Mouse (Mus musculus): ENCODE measurements around the gene Spata5. TPM values are rescaled to one million over a fixed set of nuclear protein-coding genes. Genes with fewer than 3 reads are reported as not detected.

Spata5 gene
- 30.8 and 32.4 TPM in 2 replicates for polyA plus RNA-seq (2014; fragmentation: Nextera tagmentation; extraction: Ambion mirVana)

DNA sequence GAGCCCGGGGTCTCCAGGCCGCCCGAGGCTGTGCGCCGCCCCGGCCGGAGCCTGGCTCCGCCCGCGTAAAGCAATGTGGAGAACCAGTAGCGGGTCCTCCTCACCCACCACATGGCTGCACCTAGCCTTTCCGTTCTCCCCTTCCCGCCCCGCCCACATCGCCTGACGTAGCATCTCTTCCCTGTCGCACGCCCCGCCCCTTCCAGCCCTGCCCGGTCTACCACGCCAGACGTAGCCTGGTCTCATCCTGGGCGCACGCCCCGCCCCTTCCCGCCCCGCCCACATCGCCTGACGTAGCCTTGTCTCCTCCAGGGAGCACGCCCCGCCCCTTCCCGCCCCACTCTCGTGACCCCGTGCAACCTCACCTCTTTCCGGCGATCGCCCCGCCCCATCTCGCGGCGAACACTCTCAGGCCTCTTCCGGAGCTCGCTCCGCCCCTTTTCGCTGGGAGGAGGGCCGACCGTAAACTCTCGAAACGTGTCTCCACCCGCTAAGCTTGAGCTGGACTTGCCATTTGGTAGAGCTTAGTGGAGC is at the start of gene Spata5:
TSS of gene Spata5 (plus strand) at position 439 of the 534 bp plus-strand sequence.
- Histone ChIP-seq H3K4me3 (ENCODE audit: low read depth, low read length) (peak within 1 kb of the TSS; percentile 91), H3K27ac (ENCODE audit: low read depth, low read length) (peak within 1 kb of the TSS; percentile 85), H3K9ac (replicated peaks; ENCODE audit: low read depth, low read length) (peak within 1 kb of the TSS; percentile 68), H3K36me3 (ENCODE audit: control insufficient read depth, insufficient read depth, low read length) (no peaks in the 10 kb centered on the region), H3K27me3 (ENCODE audit: control insufficient read depth, insufficient read depth, low read length) (no peaks in the 10 kb centered on the region), H3K4me1 (ENCODE audit: control insufficient read depth, insufficient read depth, low read length) (peaks cover 16% of the 10 kb centered on the region; the same call in 1 of the 2 replicates), H3K4me2 (ENCODE audit: low read depth, low read length) (peak within 1 kb of the TSS; percentile 95), H3K9me3 (ENCODE audit: control insufficient read depth, low read length) (no peaks in the 10 kb centered on the region)
- WGBS = under 1% methylated on average over 48 of the region's 50 CpGs
- ATAC-seq (ENCODE audit: low read depth) = peak; percentile 97

DNA sequence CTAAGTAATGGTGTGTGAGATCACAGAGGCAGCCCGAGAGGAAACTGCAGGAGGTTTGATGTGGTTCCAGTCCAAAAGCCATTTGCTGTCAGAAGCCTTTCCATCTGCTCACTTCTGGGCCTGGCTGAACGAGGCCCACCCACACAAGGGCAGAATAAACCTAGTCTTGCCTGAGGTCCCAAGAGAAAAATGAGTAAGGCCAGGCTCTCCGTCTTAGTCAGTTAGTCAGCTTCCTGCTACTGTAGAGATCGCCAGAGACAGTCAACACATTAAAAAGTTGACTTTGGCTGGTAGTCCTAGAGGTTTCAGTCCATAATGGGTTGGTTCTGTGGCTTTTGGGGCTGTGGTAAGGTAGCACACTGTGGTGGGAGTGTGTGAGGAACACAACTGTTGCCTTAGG is 49.3 kb upstream of the Spata5 start:
- H3K27ac ChIP-seq (ENCODE audit: low read depth, low read length) = no peak overlapping the region
- WGBS = 76% methylated on average over 4 of the region's 4 CpGs
- H3K36me3 ChIP-seq (ENCODE audit: control insufficient read depth, insufficient read depth, low read length) = no peaks in the 10 kb centered on the region
- H3K9me3 ChIP-seq (ENCODE audit: control insufficient read depth, low read length) = no peaks in the 10 kb centered on the region
- no peaks in the 10 kb centered on the region for H3K27me3 ChIP-seq (ENCODE audit: control insufficient read depth, insufficient read depth, low read length)
- no peak overlapping the region for H3K4me3 ChIP-seq (ENCODE audit: low read depth, low read length)
- no peak overlapping the region for H3K9ac ChIP-seq (replicated peaks; ENCODE audit: low read depth, low read length)
- no peak for ATAC-seq (ENCODE audit: low read depth)
- H3K4me2 ChIP-seq (ENCODE audit: low read depth, low read length) = no peak overlapping the region
- H3K4me1 ChIP-seq (ENCODE audit: control insufficient read depth, insufficient read depth, low read length) = no peaks in the 10 kb centered on the region

- ATAC-seq (ENCODE audit: low read depth) = no peak
- H3K9me3 ChIP-seq (ENCODE audit: control insufficient read depth, low read length) = no peaks in the 10 kb centered on the region
- WGBS = 90% methylated on average over 11 of the region's 11 CpGs
Measured at GRCm38 (mm10) chr3:37373712-37374111, 46.0 kb upstream of the Spata5 start.

GRCm38 (mm10) chr3:37377926-37378325 is 41.8 kb upstream of the Spata5 start:
- no peaks in the 10 kb centered on the region for H3K27me3 ChIP-seq (ENCODE audit: control insufficient read depth, insufficient read depth, low read length)
- H3K4me1 ChIP-seq (ENCODE audit: control insufficient read depth, insufficient read depth, low read length) = no peaks in the 10 kb centered on the region
- H3K9ac ChIP-seq (replicated peaks; ENCODE audit: low read depth, low read length) = no peak overlapping the region
- H3K36me3 ChIP-seq (ENCODE audit: control insufficient read depth, insufficient read depth, low read length) = no peaks in the 10 kb centered on the region
- 49% methylated on average over 6 of the region's 6 CpGs for WGBS
- no peak overlapping the region for H3K4me2 ChIP-seq (ENCODE audit: low read depth, low read length)
- no peaks in the 10 kb centered on the region for H3K9me3 ChIP-seq (ENCODE audit: control insufficient read depth, low read length)
- ATAC-seq (ENCODE audit: low read depth) = peak; percentile 44; the same call in 1 of the 2 replicates
- no peak overlapping the region for H3K4me3 ChIP-seq (ENCODE audit: low read depth, low read length)
- no peak overlapping the region for H3K27ac ChIP-seq (ENCODE audit: low read depth, low read length)

More at GRCm38 (mm10) chr3:37373712-37374111, 46.0 kb upstream of the Spata5 start:
- H3K9ac ChIP-seq (replicated peaks; ENCODE audit: low read depth, low read length) = no peak overlapping the region
- no peak overlapping the region for H3K27ac ChIP-seq (ENCODE audit: low read depth, low read length)
- H3K36me3 ChIP-seq (ENCODE audit: control insufficient read depth, insufficient read depth, low read length) = no peaks in the 10 kb centered on the region
- no peak overlapping the region for H3K4me2 ChIP-seq (ENCODE audit: low read depth, low read length)
- no peaks in the 10 kb centered on the region for H3K27me3 ChIP-seq (ENCODE audit: control insufficient read depth, insufficient read depth, low read length)
- no peaks in the 10 kb centered on the region for H3K4me1 ChIP-seq (ENCODE audit: control insufficient read depth, insufficient read depth, low read length)
- H3K4me3 ChIP-seq (ENCODE audit: low read depth, low read length) = no peak overlapping the region

- H3K36me3 ChIP-seq (ENCODE audit: control insufficient read depth, insufficient read depth, low read length) = no peaks in the 10 kb centered on the region
- no peaks in the 10 kb centered on the region for H3K9me3 ChIP-seq (ENCODE audit: control insufficient read depth, low read length)
- H3K27ac ChIP-seq (ENCODE audit: low read depth, low read length) = no peak overlapping the region
- H3K9ac ChIP-seq (replicated peaks; ENCODE audit: low read depth, low read length) = no peak overlapping the region
- no peaks in the 10 kb centered on the region for H3K27me3 ChIP-seq (ENCODE audit: control insufficient read depth, insufficient read depth, low read length)
- no peak for ATAC-seq (ENCODE audit: low read depth)
- no peaks in the 10 kb centered on the region for H3K4me1 ChIP-seq (ENCODE audit: control insufficient read depth, insufficient read depth, low read length)
- 71% methylated on average over 6 of the region's 6 CpGs for WGBS
- H3K4me3 ChIP-seq (ENCODE audit: low read depth, low read length) = no peak overlapping the region
- H3K4me2 ChIP-seq (ENCODE audit: low read depth, low read length) = no peak overlapping the region
Measured at GRCm38 (mm10) chr3:37378412-37378811, 41.3 kb upstream of the Spata5 start.

DNA sequence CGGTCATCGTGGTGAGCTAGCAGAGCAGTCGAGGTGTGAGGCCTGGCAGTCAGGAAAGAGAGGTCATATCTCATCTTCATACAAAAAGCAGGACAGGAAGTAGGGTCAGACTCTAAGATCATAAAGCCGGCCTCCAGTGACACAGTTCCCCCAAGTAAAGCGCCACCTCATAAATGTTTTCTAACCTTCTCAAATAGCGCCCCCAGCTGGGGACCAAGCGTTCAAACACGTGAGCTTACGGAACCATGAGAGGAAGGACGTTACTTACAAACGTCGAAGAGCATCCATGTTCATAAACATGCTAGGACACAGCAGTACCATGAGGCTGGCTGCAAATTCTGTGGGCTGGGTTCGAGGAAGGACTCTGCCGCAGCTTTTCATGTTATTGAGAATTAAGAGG is 40.5 kb upstream of the Spata5 start:
- Histone ChIP-seq H3K4me3 (ENCODE audit: low read depth, low read length) (no peak overlapping the region), H3K9ac (replicated peaks; ENCODE audit: low read depth, low read length) (no peak overlapping the region), H3K36me3 (ENCODE audit: control insufficient read depth, insufficient read depth, low read length) (no peaks in the 10 kb centered on the region), H3K27ac (ENCODE audit: low read depth, low read length) (no peak overlapping the region), H3K27me3 (ENCODE audit: control insufficient read depth, insufficient read depth, low read length) (no peaks in the 10 kb centered on the region), H3K4me2 (ENCODE audit: low read depth, low read length) (no peak overlapping the region), H3K4me1 (ENCODE audit: control insufficient read depth, insufficient read depth, low read length) (no peaks in the 10 kb centered on the region), H3K9me3 (ENCODE audit: control insufficient read depth, low read length) (no peaks in the 10 kb centered on the region)
- WGBS = 85% methylated on average over 14 of the region's 14 CpGs
- no peak for ATAC-seq (ENCODE audit: low read depth)

DNA sequence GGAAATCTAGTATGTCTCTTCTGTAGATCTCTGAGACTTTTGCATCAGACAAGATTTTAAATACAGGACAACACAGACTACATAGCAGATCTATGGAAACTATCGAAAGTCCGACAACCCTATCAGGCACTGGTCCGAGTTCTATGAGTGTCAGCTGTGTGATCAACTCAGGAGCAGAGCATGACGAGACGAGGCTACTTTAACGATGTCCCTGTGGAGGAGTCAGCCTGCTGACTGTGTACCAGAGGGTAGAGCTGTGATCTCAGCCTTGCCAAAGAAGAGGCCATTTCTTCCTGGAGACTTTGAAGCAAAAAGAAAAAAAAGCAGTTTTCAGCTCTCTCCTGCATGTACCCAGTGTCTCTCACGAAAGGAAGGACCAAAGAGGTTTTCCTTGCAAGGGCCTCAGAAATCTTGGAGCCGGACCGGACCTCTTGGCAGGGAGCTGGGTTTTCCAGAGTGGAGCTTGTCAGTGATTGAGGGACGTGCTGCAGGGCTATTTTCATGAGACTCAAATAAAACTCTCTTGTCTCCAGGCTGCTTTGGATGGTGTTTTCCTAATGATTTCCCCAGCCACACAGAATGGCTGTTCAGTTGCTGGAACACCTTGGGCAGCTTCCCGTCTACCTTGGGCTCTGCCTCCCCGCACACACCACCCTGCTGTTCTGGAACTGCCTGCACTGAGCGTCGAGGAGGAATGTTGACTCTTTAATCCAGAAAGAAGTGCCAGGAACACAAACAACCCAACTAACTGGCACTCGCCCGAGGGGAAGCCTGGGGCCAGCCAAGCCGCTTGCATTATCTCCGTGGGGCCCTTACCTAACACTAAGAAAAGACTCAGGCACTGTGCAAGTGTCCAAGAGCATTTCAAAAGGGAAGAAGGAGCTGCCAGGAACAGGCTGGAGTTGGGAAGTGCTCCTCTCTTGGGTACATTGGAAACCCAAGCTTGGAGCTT is 39.5 kb upstream of the Spata5 start:
- Histone ChIP-seq H3K27me3 (ENCODE audit: control insufficient read depth, insufficient read depth, low read length) (no peaks in the 10 kb centered on the region), H3K4me2 (ENCODE audit: low read depth, low read length) (no peak overlapping the region), H3K36me3 (ENCODE audit: control insufficient read depth, insufficient read depth, low read length) (no peaks in the 10 kb centered on the region), H3K27ac (ENCODE audit: low read depth, low read length) (no peak overlapping the region), H3K9me3 (ENCODE audit: control insufficient read depth, low read length) (no peaks in the 10 kb centered on the region), H3K9ac (replicated peaks; ENCODE audit: low read depth, low read length) (no peak overlapping the region), H3K4me3 (ENCODE audit: low read depth, low read length) (no peak overlapping the region), H3K4me1 (ENCODE audit: control insufficient read depth, insufficient read depth, low read length) (no peaks in the 10 kb centered on the region)
- 70% methylated on average over 18 of the region's 18 CpGs for WGBS
- ATAC-seq (ENCODE audit: low read depth) = no peak

- 64% methylated on average over 6 of the region's 6 CpGs for WGBS
- Histone ChIP-seq H3K9me3 (ENCODE audit: control insufficient read depth, low read length) (no peaks in the 10 kb centered on the region), H3K4me3 (ENCODE audit: low read depth, low read length) (no peak overlapping the region), H3K36me3 (ENCODE audit: control insufficient read depth, insufficient read depth, low read length) (no peaks in the 10 kb centered on the region), H3K4me1 (ENCODE audit: control insufficient read depth, insufficient read depth, low read length) (no peaks in the 10 kb centered on the region), H3K27ac (ENCODE audit: low read depth, low read length) (no peak overlapping the region), H3K4me2 (ENCODE audit: low read depth, low read length) (no peak overlapping the region), H3K27me3 (ENCODE audit: control insufficient read depth, insufficient read depth, low read length) (no peaks in the 10 kb centered on the region), H3K9ac (replicated peaks; ENCODE audit: low read depth, low read length) (no peak overlapping the region)
- no peak for ATAC-seq (ENCODE audit: low read depth)
Measured at GRCm38 (mm10) chr3:37381457-37381856, 38.2 kb upstream of the Spata5 start.

DNA sequence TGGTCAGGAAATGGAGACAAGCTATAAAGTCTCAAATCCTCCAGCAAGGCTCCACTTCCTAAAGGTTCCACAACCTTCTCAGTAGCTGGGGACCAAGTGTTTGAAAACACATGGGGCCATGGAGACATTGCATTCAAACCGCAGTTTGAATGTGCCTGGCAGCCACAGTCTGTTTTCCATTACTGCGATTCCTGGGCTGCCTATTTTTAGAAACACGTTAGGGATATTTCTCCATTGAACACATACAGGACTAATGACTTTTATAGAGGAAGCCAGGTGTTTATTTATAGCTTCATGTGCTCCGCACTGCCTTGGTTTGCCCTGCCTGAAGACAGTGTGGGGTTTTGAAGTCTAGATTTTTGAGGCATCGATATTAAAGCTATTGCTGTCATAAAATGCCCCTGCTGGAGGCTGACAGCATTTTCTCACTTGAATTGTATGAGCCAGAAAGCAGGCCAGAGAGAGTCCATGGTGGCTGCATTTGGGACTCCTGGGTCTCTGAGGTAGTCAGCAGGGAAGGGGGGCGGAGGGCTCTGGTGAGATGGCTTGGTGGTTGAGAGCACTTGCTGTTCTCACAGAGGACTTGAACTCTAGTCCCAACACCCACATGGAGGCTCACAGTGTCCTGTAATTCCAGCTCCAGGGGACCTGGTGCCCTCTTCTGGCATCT is 36.5 kb upstream of the Spata5 start:
- ATAC-seq (ENCODE audit: low read depth) = no peak
- no peaks in the 10 kb centered on the region for H3K4me1 ChIP-seq (ENCODE audit: control insufficient read depth, insufficient read depth, low read length)
- no peaks in the 10 kb centered on the region for H3K9me3 ChIP-seq (ENCODE audit: control insufficient read depth, low read length)
- 71% methylated on average over 6 of the region's 6 CpGs for WGBS
- H3K36me3 ChIP-seq (ENCODE audit: control insufficient read depth, insufficient read depth, low read length) = no peaks in the 10 kb centered on the region
- no peaks in the 10 kb centered on the region for H3K27me3 ChIP-seq (ENCODE audit: control insufficient read depth, insufficient read depth, low read length)
- H3K4me2 ChIP-seq (ENCODE audit: low read depth, low read length) = no peak overlapping the region
- H3K4me3 ChIP-seq (ENCODE audit: low read depth, low read length) = no peak overlapping the region
- no peak overlapping the region for H3K27ac ChIP-seq (ENCODE audit: low read depth, low read length)
- no peak overlapping the region for H3K9ac ChIP-seq (replicated peaks; ENCODE audit: low read depth, low read length)
